Mouse (Mus musculus) heart, postnatal 10 days (tissue): ENCODE data around the gene Tedc1. TPM values are rescaled to one million over a fixed set of nuclear protein-coding genes. Genes with fewer than 3 reads are reported as not detected.

Source experiments
- DNase-seq, 2 experiments: peaks; one replicate each; pipeline ENCODE4 v3.0.0; 2021
- intact Hi-C: fragments of 180-260 bp; cut with DNase I; formaldehyde crosslinking; loops from one replicate; pipeline ENCODE4 v1.15.1; 2025
- total RNA-seq, 2 experiments: library from RNA; stranded (reverse); gene quantifications; 2 replicates each; pipeline ENCODE4 v1.2.3; 2021

Gene Tedc1
- total RNA-seq, 2 experiments from 2014 or later, result 2.5 to 2.8 TPM

DNA sequence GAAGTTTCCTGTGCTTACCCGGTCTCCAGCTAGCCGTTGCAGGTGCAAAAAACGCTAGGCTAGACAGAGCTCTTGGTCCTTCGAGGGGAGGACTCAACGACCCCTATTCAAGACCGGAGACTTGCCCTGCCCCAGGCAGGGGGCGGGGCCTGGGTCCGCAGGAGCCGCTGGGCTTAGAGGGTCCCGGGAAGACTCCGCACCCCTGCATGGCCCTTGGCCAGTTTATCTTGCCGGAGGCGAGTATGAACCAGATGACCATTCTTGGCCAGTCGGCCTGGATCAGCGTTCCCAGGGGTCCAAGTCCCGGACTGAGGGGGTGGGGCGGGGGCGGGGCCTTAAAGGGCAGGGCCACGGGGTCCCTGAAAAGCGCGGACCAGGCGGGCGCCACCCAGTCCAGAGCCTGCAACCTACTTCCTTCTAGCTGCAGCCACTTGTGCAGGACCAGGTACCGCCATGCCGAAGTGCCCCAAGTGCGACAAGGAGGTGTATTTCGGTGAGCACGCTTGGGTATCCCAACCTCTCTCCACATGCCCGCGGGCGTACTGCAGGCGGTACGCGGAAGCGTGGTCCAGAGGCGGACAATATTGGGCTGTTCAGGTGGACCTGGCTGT, 4.5 kb upstream of the Tedc1 start:
- peak; percentile 70 to 73 for DNase-seq
- intact Hi-C loops, result no loop called here

DNA sequence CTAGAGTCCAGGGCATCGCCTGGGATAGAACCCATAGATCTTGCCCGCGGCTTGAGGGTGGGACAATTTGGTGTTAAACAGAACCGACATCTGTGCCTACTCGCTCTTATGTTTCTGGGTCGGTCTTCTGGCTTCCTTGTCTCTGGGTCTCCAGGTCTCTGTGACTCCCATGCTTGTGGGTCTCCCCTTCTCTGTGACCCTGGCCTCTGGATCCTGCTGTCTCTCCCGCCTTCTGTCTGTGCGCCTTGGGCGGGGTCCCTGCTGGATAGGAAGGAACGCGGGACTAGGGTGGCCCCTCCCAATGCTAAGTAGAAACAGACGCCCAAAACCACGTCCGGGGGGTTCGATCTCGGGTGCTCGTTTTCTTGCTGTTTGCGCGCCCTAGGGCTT, 4.0 kb upstream of the Tedc1 start:
- DNase-seq, result peak in 1 of 2 experiments; percentile 52
- intact Hi-C loops, result no loop called here

- peak in 1 of 2 experiments; percentile 23 for DNase-seq
- intact Hi-C loops, result no loop called here
Measured at GRCm38 (mm10) chr12:113152991-113153525, 3.2 kb upstream of the Tedc1 start.

DNA sequence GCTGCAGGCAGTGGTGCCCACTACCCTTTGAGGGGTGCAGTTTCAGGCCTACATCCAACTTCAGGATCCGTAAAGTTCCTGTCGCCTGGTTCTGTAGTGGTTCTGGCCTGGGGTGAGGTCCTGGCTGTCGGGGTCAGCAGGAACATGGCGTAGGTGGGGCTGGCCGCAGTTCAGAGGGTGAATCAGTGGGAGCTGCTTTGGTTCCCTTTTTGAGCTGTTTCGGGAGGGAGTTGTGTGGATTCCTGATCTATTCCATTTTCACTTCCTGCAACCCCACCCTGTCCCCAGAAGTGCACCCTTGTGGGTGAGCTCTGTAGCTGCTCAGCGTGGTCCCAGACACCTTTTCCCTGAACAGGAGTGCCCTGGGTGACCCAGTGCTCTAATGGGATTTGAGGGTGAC, 2.2 kb upstream of the Tedc1 start:
- intact Hi-C loops, result loop anchor here (2.0 kb wide), 1 partner anchor 149 kb away; no protein-coding TSS in a partner anchor
- no peak for DNase-seq

DNA sequence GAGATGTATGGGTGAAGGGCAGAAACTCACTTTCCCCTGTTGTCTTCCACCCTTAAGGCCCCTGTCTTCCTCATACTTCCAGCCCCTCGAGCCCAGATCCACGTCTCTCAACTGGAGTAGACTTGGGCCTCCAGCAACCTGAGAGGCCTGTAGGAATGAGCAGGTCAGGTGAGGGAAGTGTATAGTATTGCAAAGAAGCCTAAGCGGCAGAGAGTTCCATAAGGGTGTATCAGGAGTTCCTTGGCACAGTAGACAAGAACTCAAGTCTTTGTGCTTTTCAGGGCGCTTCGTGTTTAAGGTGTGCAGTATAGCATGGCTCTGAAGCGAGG, 1.5 kb upstream of the Tedc1 start:
- intact Hi-C loops, result loop anchor here (2.0 to 5.0 kb wide), 2 partner anchors 150 to 197 kb away; no protein-coding TSS in a partner anchor
- DNase-seq, result no peak

- intact Hi-C loops, result loop anchor here (2.0 to 5.0 kb wide), 2 partner anchors 150 to 198 kb away; no protein-coding TSS in a partner anchor
- peak in 1 of 2 experiments; percentile 70 for DNase-seq
Measured at GRCm38 (mm10) chr12:113155076-113155771, 997 bp upstream of the Tedc1 start.

- intact Hi-C loops, result loop anchor here (1.0 to 5.0 kb wide), 2 partner anchors 37 to 199 kb away; no protein-coding TSS in a partner anchor
Measured at GRCm38 (mm10) chr12:113156540-113156929, 314 bp downstream of the Tedc1 start.

DNA sequence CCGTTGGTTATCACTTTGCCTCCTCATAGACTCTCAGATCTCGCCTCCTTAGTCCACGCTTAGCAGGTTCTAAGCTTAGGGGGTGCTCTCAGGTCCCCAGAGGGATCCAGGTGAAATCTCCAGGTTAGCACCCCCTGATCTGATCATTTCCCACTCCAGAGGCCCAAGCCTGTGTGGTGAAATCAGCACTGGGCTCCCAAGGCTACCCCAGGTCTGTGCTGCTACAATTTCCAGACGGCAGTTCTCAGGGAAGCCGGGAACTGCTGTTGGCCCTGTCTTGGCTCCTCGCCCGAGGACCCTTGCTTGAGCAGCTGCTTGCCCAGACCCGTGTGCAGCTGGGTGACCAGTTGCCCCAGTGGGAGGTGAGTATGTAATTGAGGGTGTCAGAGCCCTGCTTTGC, 781 bp downstream of the Tedc1 start:
- DNase-seq, result peak in 1 of 2 experiments; percentile 14

More at GRCm38 (mm10) chr12:113156540-113156929, 314 bp downstream of the Tedc1 start:
- DNase-seq, result no peak

DNA sequence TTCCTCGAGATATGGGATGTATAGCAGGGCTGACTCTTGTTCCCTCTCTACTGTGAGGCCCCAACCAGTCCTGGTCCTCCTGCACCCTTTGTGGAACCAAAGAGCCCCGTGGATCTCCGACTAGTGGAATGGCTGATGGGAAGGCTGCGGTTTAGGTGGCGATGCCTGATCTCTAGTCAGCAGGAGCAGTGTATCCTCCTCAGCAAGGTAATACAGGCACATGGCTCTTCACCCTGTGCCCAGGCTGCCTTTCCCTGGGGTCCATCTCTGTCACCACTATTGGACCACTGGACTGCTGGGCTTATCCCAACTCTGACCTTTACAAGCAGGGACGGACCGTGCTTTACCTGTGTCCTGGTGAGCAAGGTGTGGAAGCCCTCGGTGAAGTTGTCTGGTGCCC, 1.3 kb downstream of the Tedc1 start:
- intact Hi-C loops, result loop anchor here (5.0 kb wide), 1 partner anchor 200 kb away; no protein-coding TSS in a partner anchor
- DNase-seq, result no peak

More for the DNA sequence above, 781 bp downstream of the Tedc1 start:
- intact Hi-C loops, result loop anchor here (5.0 kb wide), 1 partner anchor 200 kb away; no protein-coding TSS in a partner anchor

- peak in 1 of 2 experiments; percentile 1 for DNase-seq
- intact Hi-C loops, result loop anchor here (5.0 kb wide), 1 partner anchor 201 kb away; no protein-coding TSS in a partner anchor
Measured at GRCm38 (mm10) chr12:113157971-113158370, 1.8 kb downstream of the Tedc1 start.

GRCm38 (mm10) chr12:113163561-113164006, 7.4 kb downstream of the Tedc1 start:
- intact Hi-C loops, result no loop called here
- no peak for DNase-seq

- intact Hi-C loops, result no loop called here
- DNase-seq, result peak in 1 of 2 experiments; percentile 1
Measured at GRCm38 (mm10) chr12:113168031-113168536, 11.9 kb downstream of the Tedc1 start.

DNA sequence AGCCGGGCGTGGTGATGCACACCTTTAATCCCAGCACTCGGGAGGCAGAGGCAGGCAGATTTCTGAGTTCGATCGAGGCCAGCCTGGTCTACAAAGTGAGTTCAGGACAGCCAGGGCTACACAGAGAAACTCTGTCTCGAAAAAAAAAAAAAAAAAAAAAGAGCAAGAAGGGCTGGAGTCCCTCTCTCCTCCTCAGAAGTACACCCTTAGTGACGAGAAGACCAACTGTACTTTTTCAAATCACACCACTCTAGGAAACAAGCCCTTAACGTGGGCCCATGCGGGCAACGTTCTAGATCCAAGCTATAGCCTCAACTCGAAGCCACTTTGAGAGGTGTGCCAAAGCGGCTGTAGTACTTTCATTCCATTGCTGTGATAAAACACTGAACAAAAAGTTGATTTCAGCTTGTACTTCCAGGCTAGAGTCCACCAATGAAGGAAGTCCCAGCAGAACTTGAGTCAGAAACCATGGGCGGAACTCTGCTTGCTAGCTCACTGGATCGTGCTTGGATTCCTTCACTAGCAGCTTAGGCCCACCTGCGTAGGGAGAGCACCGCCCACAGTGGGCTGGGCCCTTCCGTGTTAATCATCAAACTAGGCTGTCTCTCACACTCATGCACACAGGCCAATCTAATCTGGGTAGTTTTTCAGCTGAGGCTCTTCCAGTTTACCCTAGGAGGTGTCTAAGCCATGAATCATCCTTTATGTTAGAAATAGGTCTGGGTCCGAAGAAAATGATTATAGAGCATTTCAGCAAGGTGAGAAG, 20.9 kb downstream of the Tedc1 start:
- no peak for DNase-seq

GRCm38 (mm10) chr12:113181020-113181419, 24.8 kb downstream of the Tedc1 start:
- intact Hi-C loops, result no loop called here
- no peak for DNase-seq

More for the DNA sequence above, 20.9 kb downstream of the Tedc1 start:
- intact Hi-C loops, result no loop called here

GRCm38 (mm10) chr12:113184945-113185344, 28.7 kb downstream of the Tedc1 start:
- DNase-seq, result no peak
- intact Hi-C loops, result no loop called here

GRCm38 (mm10) chr12:113185442-113186291, 29.4 kb downstream of the Tedc1 start, which contains the start of gene Tmem121:
TSS of gene Tmem121 (plus strand) at chr12:113185930.
- peak in 1 of 2 experiments; percentile 18 for DNase-seq
- intact Hi-C loops, result no loop called here

- intact Hi-C loops, result no loop called here
- no peak for DNase-seq
Measured at GRCm38 (mm10) chr12:113186326-113187010, 30.2 kb downstream of the Tedc1 start.

- intact Hi-C loops, result no loop called here
- no peak for DNase-seq
Measured at GRCm38 (mm10) chr12:113187011-113187375, 30.8 kb downstream of the Tedc1 start.
